Mouse (Mus musculus) cerebellum, adult 9-10 months (tissue): ENCODE data around the gene Osbpl9.

Source experiments
- DNase-seq: peaks from one replicate; pipeline ENCODE4 v3.0.0; 2022

The Osbpl9 gene

GRCm38 (mm10) chr4:109098861-109099260, 103.2 kb downstream of the Osbpl9 start:
- DNase-seq = no peak

GRCm38 (mm10) chr4:109094269-109094668, 107.8 kb downstream of the Osbpl9 start:
- DNase-seq = no peak

GRCm38 (mm10) chr4:109092344-109092743, 109.7 kb downstream of the Osbpl9 start:
- DNase-seq = no peak

- no peak for DNase-seq
Measured at GRCm38 (mm10) chr4:109091241-109091777, 110.8 kb downstream of the Osbpl9 start.

- no peak for DNase-seq
Measured at GRCm38 (mm10) chr4:109089999-109090398, 112.1 kb downstream of the Osbpl9 start.

- DNase-seq = peak; percentile 27
Measured at GRCm38 (mm10) chr4:109089171-109089570, 112.9 kb downstream of the Osbpl9 start.

- DNase-seq = no peak
Measured at GRCm38 (mm10) chr4:109080118-109080517, 122.0 kb downstream of the Osbpl9 start.

GRCm38 (mm10) chr4:109079676-109080075, 122.4 kb downstream of the Osbpl9 start:
- DNase-seq = no peak

GRCm38 (mm10) chr4:109078941-109079340, 123.1 kb downstream of the Osbpl9 start:
- no peak for DNase-seq

GRCm38 (mm10) chr4:109073296-109073695, 128.8 kb downstream of the Osbpl9 start:
- DNase-seq = no peak

GRCm38 (mm10) chr4:109072891-109073290, 129.2 kb downstream of the Osbpl9 start:
- DNase-seq = no peak

- DNase-seq = no peak
Measured at GRCm38 (mm10) chr4:109065714-109066113, 136.4 kb downstream of the Osbpl9 start.

- no peak for DNase-seq
Measured at GRCm38 (mm10) chr4:109064941-109065340, 137.1 kb downstream of the Osbpl9 start.

- DNase-seq = no peak
Measured at GRCm38 (mm10) chr4:109059255-109059821, 142.7 kb downstream of the Osbpl9 start.

GRCm38 (mm10) chr4:109057640-109058039, 144.4 kb downstream of the Osbpl9 start:
- no peak for DNase-seq

- DNase-seq = no peak
Measured at GRCm38 (mm10) chr4:109056351-109056750, 145.7 kb downstream of the Osbpl9 start.

- no peak for DNase-seq
Measured at GRCm38 (mm10) chr4:109054003-109054402, 148.1 kb downstream of the Osbpl9 start.

GRCm38 (mm10) chr4:109052282-109052681, 149.8 kb downstream of the Osbpl9 start:
- no peak for DNase-seq

- DNase-seq = no peak
Measured at GRCm38 (mm10) chr4:109048258-109048657, 153.8 kb downstream of the Osbpl9 start.

- no peak for DNase-seq
Measured at GRCm38 (mm10) chr4:109043756-109044155, 158.3 kb downstream of the Osbpl9 start.

- no peak for DNase-seq
Measured at GRCm38 (mm10) chr4:109043294-109043693, 158.8 kb downstream of the Osbpl9 start.

GRCm38 (mm10) chr4:109042739-109043138, 159.3 kb downstream of the Osbpl9 start:
- no peak for DNase-seq

GRCm38 (mm10) chr4:109036327-109036726, 165.7 kb downstream of the Osbpl9 start:
- DNase-seq = peak; percentile 42

GRCm38 (mm10) chr4:109030266-109030665, 171.8 kb downstream of the Osbpl9 start:
- DNase-seq = no peak

GRCm38 (mm10) chr4:109029857-109030256, 172.2 kb downstream of the Osbpl9 start:
- DNase-seq = no peak
